Mouse (Mus musculus) limb, embryonic 14.5 days (tissue): ENCODE data around the gene Mllt6. TPM values are rescaled to one million over a fixed set of nuclear protein-coding genes. Genes with fewer than 3 reads are reported as not detected.
"Not testable (repeated sequence)": the region's sequence is repeated elsewhere in the genome, so short reads cannot be mapped to it uniquely, and the experiment has no call there.

Experiments
- ATAC-seq: fragments of 200-750 bp; cut with Nextera tagmentation; 2 replicates; pipeline ENCODE4 v1.8.0; 2017; ENCODE audit warnings: low read depth, moderate number of reproducible peaks, moderate TSS enrichment; ENCODE audit not compliant: low FRiP score
- DNase-seq: peaks from one replicate; pipeline ENCODE4 v3.0.0-alpha.2; 2015; ENCODE audit warnings: low spot score
- H3K27ac ChIP-seq: fragments of 300-500 bp; sonication (generic); replicated peaks from 2 replicates; pipeline ENCODE4 v1.5.1; 2014; ENCODE audit warnings: low read depth, mild to moderate bottlenecking, low read length, moderate library complexity, mixed read lengths
- H3K27me3 ChIP-seq: fragments of 300-500 bp; sonication (generic); 2 replicates; pipeline ENCODE4 v1.6.1; 2014; ENCODE audit warnings: low read length, mixed read lengths; ENCODE audit not compliant: control insufficient read depth, insufficient read depth
- H3K36me3 ChIP-seq: fragments of 300-500 bp; sonication (generic); 2 replicates; pipeline ENCODE4 v1.6.1; 2014; ENCODE audit warnings: mild to moderate bottlenecking, low read length, moderate library complexity, mixed read lengths; ENCODE audit not compliant: control insufficient read depth, insufficient read depth
- H3K4me1 ChIP-seq: fragments of 300-500 bp; sonication (generic); 2 replicates; pipeline ENCODE4 v1.6.1; 2014; ENCODE audit warnings: antibody characterized with exemption, low read length, mixed read lengths; ENCODE audit not compliant: control insufficient read depth, insufficient read depth
- H3K4me2 ChIP-seq: fragments of 300-500 bp; sonication (generic); replicated peaks from 2 replicates; pipeline ENCODE4 v1.6.1; 2014; ENCODE audit warnings: low read depth, mild to moderate bottlenecking, low read length, moderate library complexity; ENCODE audit not compliant: severe bottlenecking
- H3K4me3 ChIP-seq: fragments of 300-500 bp; sonication (generic); replicated peaks from 2 replicates; pipeline ENCODE4 v1.5.1; 2014; ENCODE audit warnings: low read length
- H3K9ac ChIP-seq: fragments of 300-500 bp; sonication (generic); 2 replicates; pipeline ENCODE4 v1.6.1; 2014; ENCODE audit warnings: mild to moderate bottlenecking, low read depth, low read length, moderate library complexity; ENCODE audit not compliant: severe bottlenecking
- H3K9me3 ChIP-seq: fragments of 300-500 bp; sonication (generic); 2 replicates; pipeline ENCODE4 v1.6.1; 2016; ENCODE audit warnings: low read length; ENCODE audit not compliant: control insufficient read depth
- POLR2A ChIP-seq: fragments of 200-500 bp; IDR thresholded peaks from 2 replicates; pipeline ENCODE4 v1.8.0; 2012; ENCODE audit warnings: inconsistent platforms, mild to moderate bottlenecking, moderate library complexity, borderline replicate concordance; ENCODE audit not compliant: insufficient read depth, insufficient read length; ENCODE audit errors: extremely low read depth
- WGBS: fragments of 180-500 bp; shearing (Covaris S2); extraction: QIAGEN DNeasy Blood & Tissue Kit; methylation state at CpG from one replicate; pipeline ENCODE4 v1.1.7; 2014; 5-methylcytosine and 5-hydroxymethylcytosine counted together
- microRNA-seq: library from miRNA; unstranded; fragments of <30 nt; microRNA quantifications from one replicate; pipeline ENCODE4, GENCODE M21; 2016
- polyA plus RNA-seq, 2 experiments: library from polyadenylated mRNA; depleted of rRNA in 1 of 2; stranded (reverse) in 1 of 2; unstranded in 1 of 2; fragments of >200 nt; fragmentation: Nextera tagmentation in 1 of 2; extraction: Ambion mirVana in 1 of 2; gene quantifications; 2 replicates each; pipeline versions ENCODE4 v1.2.1 to v1.2.3; 2012 to 2014

Gene Mllt6
- polyA plus RNA-seq, 2 experiments, result 4.9 to 28.6 TPM

DNA sequence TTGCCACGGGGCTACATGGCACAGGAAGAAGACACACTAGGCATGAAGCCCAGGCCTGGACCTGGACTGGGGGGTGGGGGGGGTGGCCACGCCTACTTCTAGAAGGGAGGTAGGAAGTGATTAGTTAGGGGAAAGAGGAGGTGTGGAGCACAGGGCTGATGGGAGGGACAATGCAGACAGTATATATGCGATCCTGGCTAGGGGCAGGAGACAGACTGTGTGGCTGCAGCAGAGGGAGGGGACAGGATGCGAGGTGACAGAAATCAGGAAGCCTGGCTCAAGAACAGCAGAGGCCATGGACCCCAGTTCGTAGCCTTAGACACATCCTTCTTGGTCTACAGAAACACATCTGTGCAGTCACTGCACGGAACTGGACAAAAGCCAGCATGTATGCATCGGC, 60.5 kb downstream of the Mllt6 start:
- H3K4me1 ChIP-seq, result no peaks in the 10 kb centered on the region
- no peak overlapping the region for H3K9ac ChIP-seq
- H3K27ac ChIP-seq, result no peak overlapping the region
- no peak overlapping the region for H3K4me3 ChIP-seq
- no peak overlapping the region for H3K4me2 ChIP-seq
- ATAC-seq, result no peak
- WGBS, result 75% methylated on average over 7 of the region's 7 CpGs
- no peaks in the 10 kb centered on the region for H3K27me3 ChIP-seq
- H3K9me3 ChIP-seq, result peaks cover 5% of the 10 kb centered on the region; the same call in 1 of the 2 replicates
- peaks cover 97% of the 10 kb centered on the region for H3K36me3 ChIP-seq
- TF ChIP-seq POLR2A, result no peak
- no peak for DNase-seq

DNA sequence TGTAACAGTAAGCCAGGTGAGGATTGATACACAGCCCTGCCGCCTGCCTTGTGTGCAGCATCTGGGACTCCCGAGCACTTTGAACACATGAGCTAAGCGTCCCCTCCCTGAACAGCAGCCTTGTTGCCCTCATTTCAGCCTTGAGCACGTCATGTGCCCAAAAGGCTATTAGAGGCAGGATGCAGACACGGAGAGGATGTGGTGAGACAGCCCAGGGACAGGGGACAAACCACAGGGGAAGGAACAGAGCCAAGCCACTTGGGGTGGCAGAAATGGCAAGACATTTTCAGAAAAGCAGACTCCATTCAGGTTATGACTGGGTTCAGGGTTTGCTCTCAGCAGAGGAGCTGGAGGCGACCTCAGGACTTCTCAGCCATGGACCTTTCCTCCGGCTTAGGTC, 65.1 kb downstream of the Mllt6 start:
- ATAC-seq (no peak), DNase-seq (no peak)
- no peak for TF ChIP-seq POLR2A
- Histone ChIP-seq H3K36me3 (peaks cover 84% of the 10 kb centered on the region), H3K9ac (no peak overlapping the region), H3K4me2 (no peak overlapping the region), H3K4me3 (no peak overlapping the region), H3K4me1 (no peaks in the 10 kb centered on the region), H3K27ac (no peak overlapping the region), H3K9me3 (no peaks in the 10 kb centered on the region), H3K27me3 (no peaks in the 10 kb centered on the region)
- 51% methylated on average over 7 of the region's 7 CpGs for WGBS

DNA sequence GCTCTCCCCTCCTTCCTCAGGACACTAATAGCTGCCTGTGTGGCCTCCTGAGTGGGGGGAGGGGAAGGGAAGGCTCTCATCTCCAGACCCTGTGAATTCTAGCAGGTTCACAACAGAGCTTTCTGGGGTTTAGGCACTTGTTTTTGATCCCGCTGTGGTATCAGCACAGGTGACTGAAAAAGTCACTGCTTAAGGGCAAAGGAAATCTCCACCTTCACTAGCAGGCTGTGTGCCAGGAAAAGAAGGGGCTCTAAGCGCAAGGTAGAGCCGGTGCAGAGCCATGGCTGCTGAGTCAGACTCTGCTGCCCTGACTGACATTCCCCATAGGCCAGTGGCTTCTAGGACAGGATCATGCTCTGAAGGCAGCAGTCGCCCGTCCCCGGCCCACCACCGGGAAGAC, 65.5 kb downstream of the Mllt6 start:
- Histone ChIP-seq H3K9me3 (no peaks in the 10 kb centered on the region), H3K27me3 (no peaks in the 10 kb centered on the region), H3K27ac (no peak overlapping the region), H3K4me2 (no peak overlapping the region), H3K9ac (no peak overlapping the region), H3K4me1 (0 out of 2 replicates have a peak, but pooled peaks cover 2% of the 10 kb centered on the region), H3K4me3 (no peak overlapping the region), H3K36me3 (peaks cover 79% of the 10 kb centered on the region)
- WGBS, result 58% methylated on average over 7 of the region's 7 CpGs
- no peak for ATAC-seq
- no peak for DNase-seq
- no peak for TF ChIP-seq POLR2A

DNA sequence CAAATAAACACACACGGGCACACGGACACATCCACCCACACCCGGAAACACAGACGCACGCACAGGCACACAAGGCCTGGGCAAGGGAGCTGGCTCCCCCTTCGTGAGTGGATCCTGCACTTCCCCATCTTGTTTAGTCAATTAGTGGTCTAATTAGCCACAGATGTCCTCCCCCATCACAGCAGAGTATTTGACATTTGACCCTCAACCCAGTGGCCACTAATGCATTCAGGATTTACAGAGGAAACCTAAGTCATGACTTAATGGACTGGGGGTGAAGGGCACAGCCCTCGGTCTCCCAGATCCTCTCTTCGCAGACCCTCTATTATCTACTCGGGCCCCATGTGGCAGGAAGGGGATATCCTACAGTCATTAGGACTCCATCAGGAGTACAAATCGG, 70.5 kb downstream of the Mllt6 start:
- DNase-seq (no peak), ATAC-seq (no peak)
- Histone ChIP-seq H3K27me3 (no peaks in the 10 kb centered on the region), H3K4me3 (no peak overlapping the region), H3K27ac (no peak overlapping the region), H3K4me2 (no peak overlapping the region), H3K4me1 (peaks cover 6% of the 10 kb centered on the region; the same call in 1 of the 2 replicates), H3K36me3 (peaks cover 32% of the 10 kb centered on the region), H3K9me3 (no peaks in the 10 kb centered on the region), H3K9ac (no peak overlapping the region)
- 17% methylated on average over 10 of the region's 10 CpGs for WGBS
- no peak for TF ChIP-seq POLR2A

DNA sequence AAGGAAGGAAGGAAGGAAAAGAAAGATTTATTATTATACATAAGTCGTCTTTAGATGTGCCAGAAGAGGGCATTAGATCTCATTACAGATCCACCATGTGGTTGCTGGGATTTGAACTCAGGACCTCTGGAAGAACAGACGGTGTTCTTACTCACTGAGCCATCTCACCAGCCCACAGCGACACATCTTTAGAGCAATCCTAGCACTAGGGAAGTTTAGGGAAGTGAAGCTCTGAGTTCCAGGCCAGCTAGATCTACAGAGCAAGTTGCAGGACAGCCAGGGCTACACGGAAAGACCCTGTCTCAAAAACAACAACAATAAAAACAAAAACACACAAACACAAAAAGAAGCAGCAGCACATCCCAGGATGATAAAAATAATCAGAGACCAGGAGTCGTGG, 71.6 kb downstream of the Mllt6 start:
- H3K27ac ChIP-seq, H3K4me2 ChIP-seq, H3K9me3 ChIP-seq, H3K27me3 ChIP-seq, ATAC-seq, DNase-seq, H3K9ac ChIP-seq, H3K4me1 ChIP-seq, H3K4me3 ChIP-seq: not testable (repeated sequence)
- WGBS, result 84% methylated on average over 5 of the region's 5 CpGs
- H3K36me3 ChIP-seq, result peaks cover 21% of the 10 kb centered on the region

Small RNA genes lying within 50 kb of the gene (microRNA-seq; reads per million reads assigned to microRNA genes)
- gene Gm24158 (not detected), gene Mir6927 (not detected)

Other genes with a start within 250 kb of the Mllt6 start
- 28.9 and 37.9 TPM in 2 replicates for gene Arhgap23, start 247.9 kb upstream of the Mllt6 start, polyA plus RNA-seq (2012; rRNA removed)
- gene Arhgap23, start 247.9 kb upstream of the Mllt6 start, polyA plus RNA-seq (2014; fragmentation: Nextera tagmentation; extraction: Ambion mirVana), result 9.8 and 10.8 TPM in 2 replicates
- gene 4933428G20Rik, start 163.1 kb upstream of the Mllt6 start, polyA plus RNA-seq (2012; rRNA removed), result not detected in 2 replicates
- gene 4933428G20Rik, start 163.1 kb upstream of the Mllt6 start, polyA plus RNA-seq (2014; fragmentation: Nextera tagmentation; extraction: Ambion mirVana), result 0.19 and 0.36 TPM in 2 replicates
- gene Srcin1, start 87.2 kb upstream of the Mllt6 start, polyA plus RNA-seq (2012; rRNA removed), result 4.0 and 5.1 TPM in 2 replicates
- 0.39 and 0.53 TPM in 2 replicates for gene Srcin1, start 87.2 kb upstream of the Mllt6 start, polyA plus RNA-seq (2014; fragmentation: Nextera tagmentation; extraction: Ambion mirVana)
- 6.6 and 9.2 TPM in 2 replicates for gene Epop, start 33.7 kb upstream of the Mllt6 start, polyA plus RNA-seq (2012; rRNA removed)
- gene Epop, start 33.7 kb upstream of the Mllt6 start, polyA plus RNA-seq (2014; fragmentation: Nextera tagmentation; extraction: Ambion mirVana), result 4.4 and 4.8 TPM in 2 replicates
- 11.7 and 13.3 TPM in 2 replicates for gene Cisd3, start 22.4 kb downstream of the Mllt6 start, polyA plus RNA-seq (2012; rRNA removed)
- 13.6 and 14.9 TPM in 2 replicates for gene Cisd3, start 22.4 kb downstream of the Mllt6 start, polyA plus RNA-seq (2014; fragmentation: Nextera tagmentation; extraction: Ambion mirVana)
- gene Pcgf2, start 37.1 kb downstream of the Mllt6 start, polyA plus RNA-seq (2012; rRNA removed), result 130 and 179 TPM in 2 replicates
- 18.1 and 21.5 TPM in 2 replicates for gene Pcgf2, start 37.1 kb downstream of the Mllt6 start, polyA plus RNA-seq (2014; fragmentation: Nextera tagmentation; extraction: Ambion mirVana)
- 368 and 421 TPM in 2 replicates for gene Psmb3, start 40.0 kb downstream of the Mllt6 start, polyA plus RNA-seq (2012; rRNA removed)
- gene Psmb3, start 40.0 kb downstream of the Mllt6 start, polyA plus RNA-seq (2014; fragmentation: Nextera tagmentation; extraction: Ambion mirVana), result 489 and 508 TPM in 2 replicates
- gene Pip4k2b, start 81.3 kb downstream of the Mllt6 start, polyA plus RNA-seq (2012; rRNA removed), result 34.4 and 37.4 TPM in 2 replicates
- 2.2 and 2.3 TPM in 2 replicates for gene Pip4k2b, start 81.3 kb downstream of the Mllt6 start, polyA plus RNA-seq (2014; fragmentation: Nextera tagmentation; extraction: Ambion mirVana)
- 20.6 and 22.0 TPM in 2 replicates for gene Cwc25, start 103.1 kb downstream of the Mllt6 start, polyA plus RNA-seq (2012; rRNA removed)
- gene Cwc25, start 103.1 kb downstream of the Mllt6 start, polyA plus RNA-seq (2014; fragmentation: Nextera tagmentation; extraction: Ambion mirVana), result 11.6 and 11.7 TPM in 2 replicates
- gene 1700001P01Rik, start 112.5 kb downstream of the Mllt6 start, polyA plus RNA-seq (2012; rRNA removed), result 0.34 TPM in 1 of 2 replicates, not detected in the other
- gene 1700001P01Rik, start 112.5 kb downstream of the Mllt6 start, polyA plus RNA-seq (2014; fragmentation: Nextera tagmentation; extraction: Ambion mirVana), result 0.35 TPM in 1 of 2 replicates, not detected in the other
- gene Rpl23, start 119.0 kb downstream of the Mllt6 start, polyA plus RNA-seq (2012; rRNA removed), result 456 and 903 TPM in 2 replicates
- gene Rpl23, start 119.0 kb downstream of the Mllt6 start, polyA plus RNA-seq (2014; fragmentation: Nextera tagmentation; extraction: Ambion mirVana), result 730 and 764 TPM in 2 replicates
- gene Lasp1, start 135.6 kb downstream of the Mllt6 start, polyA plus RNA-seq (2012; rRNA removed), result 105 and 120 TPM in 2 replicates
- 95.7 and 103 TPM in 2 replicates for gene Lasp1, start 135.6 kb downstream of the Mllt6 start, polyA plus RNA-seq (2014; fragmentation: Nextera tagmentation; extraction: Ambion mirVana)
- 12.4 and 13.3 TPM in 2 replicates for gene B230217C12Rik, start 177.4 kb downstream of the Mllt6 start, polyA plus RNA-seq (2012; rRNA removed)
- gene B230217C12Rik, start 177.4 kb downstream of the Mllt6 start, polyA plus RNA-seq (2014; fragmentation: Nextera tagmentation; extraction: Ambion mirVana), result 5.3 and 7.2 TPM in 2 replicates
- gene Fbxo47, start 220.7 kb downstream of the Mllt6 start, polyA plus RNA-seq (2012; rRNA removed), result 0.58 and 1.0 TPM in 2 replicates
- gene Fbxo47, start 220.7 kb downstream of the Mllt6 start, polyA plus RNA-seq (2014; fragmentation: Nextera tagmentation; extraction: Ambion mirVana), result 0.22 and 0.82 TPM in 2 replicates